Mouse (Mus musculus) embryonic facial prominence, embryonic 11.5 days (tissue): ENCODE measurements around the gene Pik3ca. TPM values are rescaled to one million over a fixed set of nuclear protein-coding genes. Genes with fewer than 3 reads are reported as not detected.

Experiments
- ATAC-seq: fragments of 200-750 bp; cut with Nextera tagmentation; replicated peaks from 2 replicates; pipeline ENCODE4 v1.8.0; 2017; ENCODE audit warnings: low read depth; ENCODE audit not compliant: insufficient number of reproducible peaks, low FRiP score, low TSS enrichment
- DNase-seq: peaks from one replicate; pipeline ENCODE4 v3.0.0-alpha.2; 2015; ENCODE audit warnings: low spot score
- H3K27ac ChIP-seq: fragments of 300-500 bp; sonication (generic); replicated peaks from 2 replicates; pipeline ENCODE4 v1.5.1; 2014; ENCODE audit warnings: mild to moderate bottlenecking, low read depth, low read length, control low read depth
- H3K27me3 ChIP-seq: fragments of 300-500 bp; sonication (generic); 2 replicates; pipeline ENCODE4 v1.6.1; 2014; ENCODE audit warnings: mild to moderate bottlenecking, low read length, moderate library complexity, mixed read lengths; ENCODE audit not compliant: control insufficient read depth, insufficient read depth
- H3K36me3 ChIP-seq: fragments of 300-500 bp; sonication (generic); replicated peaks from 2 replicates; pipeline ENCODE4 v1.6.1; 2014; ENCODE audit warnings: low read depth, mild to moderate bottlenecking, low read length, moderate library complexity, mixed read lengths; ENCODE audit not compliant: control insufficient read depth, insufficient read depth
- H3K4me1 ChIP-seq: fragments of 300-500 bp; sonication (generic); 2 replicates; pipeline ENCODE4 v1.6.1; 2014; ENCODE audit warnings: low read length, mixed read lengths; ENCODE audit not compliant: control insufficient read depth, insufficient read depth
- H3K4me2 ChIP-seq: fragments of 300-500 bp; sonication (generic); 2 replicates; pipeline ENCODE4 v1.6.1; 2014; ENCODE audit warnings: low read depth, mild to moderate bottlenecking, control low read depth, low read length, moderate library complexity
- H3K4me3 ChIP-seq: fragments of 300-500 bp; sonication (generic); 2 replicates; pipeline ENCODE4 v1.5.1; 2014; ENCODE audit warnings: low read depth, low read length, control low read depth
- H3K9ac ChIP-seq: fragments of 300-500 bp; sonication (generic); replicated peaks from 2 replicates; pipeline ENCODE4 v1.6.1; 2014; ENCODE audit warnings: mild to moderate bottlenecking, control low read depth, low read length
- H3K9me3 ChIP-seq: fragments of 300-500 bp; sonication (generic); replicated peaks from 2 replicates; pipeline ENCODE4 v1.6.1; 2016; ENCODE audit warnings: mild to moderate bottlenecking, low read length, inconsistent platforms, mixed read lengths; ENCODE audit not compliant: control insufficient read depth
- WGBS: fragments of 180-500 bp; shearing (Covaris S2); extraction: QIAGEN DNeasy Blood & Tissue Kit; methylation state at CpG from one replicate; pipeline ENCODE4 v1.1.7; 2014; 5-methylcytosine and 5-hydroxymethylcytosine counted together
- polyA plus RNA-seq: library from polyadenylated mRNA; unstranded; fragments of >200 nt; fragmentation: Nextera tagmentation; extraction: Ambion mirVana; gene quantifications from 2 replicates; pipeline ENCODE4 v1.2.1, GENCODE M21; 2014

The Pik3ca gene
- polyA plus RNA-seq, 1 experiment from 2014 or later, result 23.3 TPM

- no peaks in the 10 kb centered on the region for H3K9me3 ChIP-seq
- WGBS, result 83% methylated on average over 4 of the region's 4 CpGs
- H3K27ac ChIP-seq, result no peak overlapping the region
These were observed 89.1 kb downstream of the Pik3ca start for GRCm38 (mm10) chr3:32486543-32486942.

GRCm38 (mm10) chr3:32488172-32488571, 90.7 kb downstream of the Pik3ca start:
- Histone ChIP-seq H3K4me2 (no peak overlapping the region), H3K27ac (no peak overlapping the region), H3K4me3 (no peak overlapping the region), H3K27me3 (no peaks in the 10 kb centered on the region), H3K4me1 (no peaks in the 10 kb centered on the region), H3K36me3 (no peaks in the 10 kb centered on the region), H3K9ac (no peak overlapping the region), H3K9me3 (no peaks in the 10 kb centered on the region)
- 83% methylated on average over 6 of the region's 6 CpGs for WGBS
- no peak for ATAC-seq
- no peak for DNase-seq

More at GRCm38 (mm10) chr3:32486543-32486942, 89.1 kb downstream of the Pik3ca start:
- no peak overlapping the region for H3K4me2 ChIP-seq
- H3K4me3 ChIP-seq, result no peak overlapping the region
- no peak for ATAC-seq
- H3K36me3 ChIP-seq, result no peaks in the 10 kb centered on the region
- DNase-seq, result no peak
- H3K27me3 ChIP-seq, result no peaks in the 10 kb centered on the region
- H3K9ac ChIP-seq, result no peak overlapping the region
- no peaks in the 10 kb centered on the region for H3K4me1 ChIP-seq

- no peaks in the 10 kb centered on the region for H3K27me3 ChIP-seq
- H3K9ac ChIP-seq, result no peak overlapping the region
- 81% methylated on average over 15 of the region's 15 CpGs for WGBS
- H3K36me3 ChIP-seq, result no peaks in the 10 kb centered on the region
- ATAC-seq, result no peak
- no peaks in the 10 kb centered on the region for H3K9me3 ChIP-seq
- no peak overlapping the region for H3K4me2 ChIP-seq
- no peak overlapping the region for H3K4me3 ChIP-seq
- H3K27ac ChIP-seq, result no peak overlapping the region
- DNase-seq, result no peak
- no peaks in the 10 kb centered on the region for H3K4me1 ChIP-seq
These were observed 92.8 kb downstream of the Pik3ca start for GRCm38 (mm10) chr3:32490076-32490927.

- no peaks in the 10 kb centered on the region for H3K36me3 ChIP-seq
- H3K27ac ChIP-seq, result no peak overlapping the region
- DNase-seq, result no peak
- H3K4me2 ChIP-seq, result no peak overlapping the region
- H3K9ac ChIP-seq, result no peak overlapping the region
- no peaks in the 10 kb centered on the region for H3K27me3 ChIP-seq
- no peak for ATAC-seq
- no peak overlapping the region for H3K4me3 ChIP-seq
- H3K9me3 ChIP-seq, result no peaks in the 10 kb centered on the region
- H3K4me1 ChIP-seq, result no peaks in the 10 kb centered on the region
These were observed 93.5 kb downstream of the Pik3ca start for GRCm38 (mm10) chr3:32490928-32491315.

GRCm38 (mm10) chr3:32492097-32493090, 94.9 kb downstream of the Pik3ca start, which contains the start of gene Kcnmb3:
TSS of gene Kcnmb3 (minus strand) at chr3:32492231.
- WGBS, result 77% methylated on average over 11 of the region's 11 CpGs
- H3K4me1 ChIP-seq, result no peaks in the 10 kb centered on the region
- no peaks in the 10 kb centered on the region for H3K9me3 ChIP-seq
- H3K27ac ChIP-seq, result no peak within 1 kb of the TSS
- H3K4me3 ChIP-seq, result no peak within 1 kb of the TSS
- no peak for DNase-seq
- no peak for ATAC-seq
- H3K9ac ChIP-seq, result no peak within 1 kb of the TSS
- no peaks in the 10 kb centered on the region for H3K27me3 ChIP-seq
- H3K4me2 ChIP-seq, result no peak within 1 kb of the TSS
- H3K36me3 ChIP-seq, result no peaks in the 10 kb centered on the region

- Histone ChIP-seq H3K9ac (no peak overlapping the region), H3K4me2 (no peak overlapping the region), H3K27me3 (no peaks in the 10 kb centered on the region), H3K4me3 (no peak overlapping the region), H3K4me1 (no peaks in the 10 kb centered on the region), H3K9me3 (no peaks in the 10 kb centered on the region), H3K36me3 (no peaks in the 10 kb centered on the region), H3K27ac (no peak overlapping the region)
- DNase-seq (no peak), ATAC-seq (no peak)
- 73% methylated on average over 8 of the region's 8 CpGs for WGBS
These were observed 97.1 kb downstream of the Pik3ca start for GRCm38 (mm10) chr3:32494387-32495087.

GRCm38 (mm10) chr3:32495088-32495770, 97.8 kb downstream of the Pik3ca start:
- Histone ChIP-seq H3K27me3 (no peaks in the 10 kb centered on the region), H3K9ac (no peak overlapping the region), H3K4me3 (no peak overlapping the region), H3K4me1 (no peaks in the 10 kb centered on the region), H3K36me3 (no peaks in the 10 kb centered on the region), H3K9me3 (no peaks in the 10 kb centered on the region), H3K4me2 (no peak overlapping the region), H3K27ac (no peak overlapping the region)
- 55% methylated on average over 8 of the region's 8 CpGs for WGBS
- DNase-seq, result no peak
- ATAC-seq, result no peak
